Mouse (Mus musculus): ENCODE data around the gene Raf1. TPM values are rescaled to one million over a fixed set of nuclear protein-coding genes. Genes with fewer than 3 reads are reported as not detected.

Raf1 gene
- total and polyA plus RNA-seq, 3 experiments, result 79.3 to 80.7 TPM; not detected in 1

DNA sequence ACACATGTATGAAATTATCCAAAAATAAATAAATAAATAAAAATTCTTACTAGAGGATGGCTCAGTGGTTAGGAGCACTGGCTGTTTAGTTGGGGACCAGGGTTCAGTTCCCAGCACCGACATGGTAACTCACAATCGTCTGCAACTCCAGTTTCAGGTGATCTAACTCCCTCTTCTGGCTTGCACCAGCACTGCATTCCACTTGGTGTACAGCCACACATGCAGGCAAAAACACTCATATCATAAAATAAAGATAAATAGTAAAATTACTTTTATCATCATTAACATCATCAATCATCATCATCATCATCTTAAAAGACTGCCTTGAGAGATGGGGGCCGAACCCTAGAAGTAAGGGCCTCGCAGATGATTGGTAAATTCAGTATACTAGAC lies 75.1 kb downstream of the Raf1 start:
- H3K4me3 ChIP-seq (ENCODE audit: control insufficient read depth in 1 of 2, insufficient read depth in 1 of 2, low read depth in 2 of 2, low read length in 2 of 2), result peak overlapping the region; percentile 2 to 8; a peak in 1 of 4 replicates
- H3K4me1 ChIP-seq (ENCODE audit: control insufficient read depth in 1 of 2, insufficient read depth in 2 of 2, low read length in 2 of 2), result peaks cover 2 to 5% of the 10 kb centered on the region in 2 experiments; a peak in 3 of 4 replicates
- H3K27ac ChIP-seq (ENCODE audit: control insufficient read depth, low read depth, low read length), result no peak overlapping the region
- no peaks in the 10 kb centered on the region for H3K27me3 ChIP-seq (ENCODE audit: control insufficient read depth in 1 of 2, insufficient read depth in 2 of 2, low read length in 2 of 2)
- H3K79me2 ChIP-seq (ENCODE audit: control insufficient read depth, insufficient read depth, low read length, poor library complexity), result peaks cover 7% of the 10 kb centered on the region
- peaks cover 0 to 10% of the 10 kb centered on the region in 2 experiments; a peak in 2 of 4 replicates for H3K36me3 ChIP-seq (ENCODE audit: control insufficient read depth in 1 of 2, insufficient read depth in 2 of 2, low read length in 2 of 2)
- DNase-seq (ENCODE audit: low read depth, low spot score), result no peak
- H3K9ac ChIP-seq (ENCODE audit: control insufficient read depth, low read depth, low read length, poor library complexity, severe bottlenecking), result no peak overlapping the region; the same call in 1 of the 2 replicates
- peak; percentile 15 for TF ChIP-seq RAD21 (IDR thresholded peaks at IDR 0.05; ENCODE audit: low read depth, low read length)
- peak in 2 of 3 experiments; percentile 9 to 20; a peak in 1 of 6 replicates for TF ChIP-seq CTCF (IDR thresholded peaks at IDR 0.05 in 2 of 3, conservative IDR thresholded peaks at IDR 0.05 in 1 of 3; ENCODE audit: control insufficient read depth in 1 of 3, insufficient read depth in 1 of 3, low read depth in 2 of 3, low read length in 3 of 3, poor library complexity in 1 of 3, severe bottlenecking in 1 of 3)
- no peak for TF ChIP-seq CHD1 (IDR thresholded peaks at IDR 0.05; ENCODE audit: low read depth, low read length)
- 0 out of 2 replicates have a peak, but pooled peaks have one; percentile 24 for TF ChIP-seq E2F4 (IDR thresholded peaks at IDR 0.05; ENCODE audit: borderline replicate concordance, low read depth, low read length)
- H3K9me3 ChIP-seq (replicated peaks; ENCODE audit: insufficient read depth, low read length), result no peaks in the 10 kb centered on the region

DNA sequence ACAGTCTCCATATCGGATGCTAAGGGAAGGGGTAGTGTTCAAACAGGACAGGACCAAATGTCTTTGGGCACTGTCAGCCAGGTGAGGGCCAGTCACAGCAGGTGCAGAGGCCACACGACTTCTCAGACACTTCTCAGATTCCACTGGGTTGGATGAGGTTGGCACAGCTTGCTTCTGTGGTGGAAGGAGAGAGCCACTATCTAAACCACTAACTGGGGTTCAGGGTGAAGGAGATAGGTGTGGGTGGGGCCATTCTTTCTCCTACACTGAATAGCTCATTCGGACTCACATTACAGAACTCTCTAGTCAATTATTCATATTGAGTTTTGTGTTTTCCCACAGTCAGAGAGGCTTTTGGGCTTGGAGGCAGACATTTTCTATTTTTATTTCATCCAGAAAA lies 80.8 kb downstream of the Raf1 start:
- TF ChIP-seq EP300 (IDR thresholded peaks at IDR 0.05; ENCODE audit: low read depth in 1 of 2, low read length in 2 of 2), result 0 out of 4 replicates have a peak, but pooled peaks of 1 of the 2 experiments have one; percentile 9
- no peak for TF ChIP-seq KAT2A (conservative IDR thresholded peaks at IDR 0.05; ENCODE audit: low read depth, low read length)
- TF ChIP-seq TCF12 (IDR thresholded peaks at IDR 0.05; ENCODE audit: low read depth, low read length), result 0 out of 2 replicates have a peak, but pooled peaks have one; percentile 15
- peak; percentile 60; the same call in 1 of the 2 replicates for TF ChIP-seq RCOR1 (IDR thresholded peaks at IDR 0.05; ENCODE audit: low read depth, low read length)
- no peak for TF ChIP-seq RAD21 (IDR thresholded peaks at IDR 0.05; ENCODE audit: low read depth, low read length)
- H3K4me3 ChIP-seq (ENCODE audit: control insufficient read depth in 1 of 2, insufficient read depth in 1 of 2, low read depth in 2 of 2, low read length in 2 of 2), result no peak overlapping the region
- H3K4me1 ChIP-seq (ENCODE audit: control insufficient read depth in 1 of 2, insufficient read depth in 2 of 2, low read length in 2 of 2), result peaks cover 0 to 4% of the 10 kb centered on the region in 2 experiments; a peak in 1 of 4 replicates
- DNase-seq (ENCODE audit: low read depth, low spot score), result peak; percentile 37
- no peak overlapping the region for H3K27ac ChIP-seq (ENCODE audit: control insufficient read depth, low read depth, low read length)
- H3K36me3 ChIP-seq (ENCODE audit: control insufficient read depth in 1 of 2, insufficient read depth in 2 of 2, low read length in 2 of 2), result peaks cover 0 to 2% of the 10 kb centered on the region in 2 experiments; a peak in 1 of 4 replicates
- no peaks in the 10 kb centered on the region for H3K79me2 ChIP-seq (ENCODE audit: control insufficient read depth, insufficient read depth, low read length, poor library complexity)
- no peak overlapping the region for H3K9ac ChIP-seq (ENCODE audit: control insufficient read depth, low read depth, low read length, poor library complexity, severe bottlenecking)
- H3K9me3 ChIP-seq (replicated peaks; ENCODE audit: insufficient read depth, low read length), result no peaks in the 10 kb centered on the region
- H3K27me3 ChIP-seq (ENCODE audit: control insufficient read depth in 1 of 2, insufficient read depth in 2 of 2, low read length in 2 of 2), result no peaks in the 10 kb centered on the region

DNA sequence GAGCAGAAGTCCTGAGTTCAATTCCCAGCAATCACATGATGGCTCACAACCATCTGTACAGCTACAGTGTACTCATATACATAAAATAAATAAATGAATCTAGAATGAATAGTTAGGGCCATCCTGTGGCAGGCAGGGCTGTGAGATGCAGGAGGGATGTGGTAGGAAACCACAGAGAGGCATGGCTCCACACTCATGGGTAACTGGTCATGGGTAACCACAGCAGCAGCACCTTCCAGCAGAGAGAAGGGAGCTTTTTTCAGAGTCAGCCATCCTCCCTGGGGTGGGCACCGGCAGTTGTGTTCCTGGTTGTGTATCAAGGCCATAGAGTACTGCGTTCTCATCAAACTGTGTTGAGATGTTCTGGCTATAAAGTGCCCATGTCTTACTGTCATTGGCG lies 82.0 kb downstream of the Raf1 start:
- H3K4me1 ChIP-seq (ENCODE audit: control insufficient read depth in 1 of 2, insufficient read depth in 2 of 2, low read length in 2 of 2), result peaks cover 0 to 4% of the 10 kb centered on the region in 2 experiments; a peak in 1 of 4 replicates
- H3K27ac ChIP-seq (ENCODE audit: control insufficient read depth, low read depth, low read length), result no peak overlapping the region
- no peak for DNase-seq (ENCODE audit: low read depth, low spot score)
- TF ChIP-seq RCOR1 (IDR thresholded peaks at IDR 0.05; ENCODE audit: low read depth, low read length) (no peak), ZC3H11A (IDR thresholded peaks at IDR 0.05; ENCODE audit: low read depth, low read length) (no peak), NELFE (IDR thresholded peaks at IDR 0.05; ENCODE audit: low read depth, low read length) (no peak), NRF1 (IDR thresholded peaks at IDR 0.05; ENCODE audit: insufficient read depth, low read depth, low read length, poor library complexity, severe bottlenecking) (no peak), TAL1 (IDR thresholded peaks at IDR 0.05; ENCODE audit: low read length) (no peak), ETS1 (IDR thresholded peaks at IDR 0.05; ENCODE audit: low read depth, low read length) (no peak), ELF1 (IDR thresholded peaks at IDR 0.05; ENCODE audit: low read depth, low read length) (no peak), JUND (IDR thresholded peaks at IDR 0.05; ENCODE audit: low read depth, low read length) (no peak), GATA1 (IDR thresholded peaks at IDR 0.05; ENCODE audit: low read depth, low read length) (no peak), USF1 (IDR thresholded peaks at IDR 0.05; ENCODE audit: low read depth, low read length) (no peak), CTCF (IDR thresholded peaks at IDR 0.05 in 2 of 3, conservative IDR thresholded peaks at IDR 0.05 in 1 of 3; ENCODE audit: control insufficient read depth in 1 of 3, insufficient read depth in 1 of 3, low read depth in 2 of 3, low read length in 3 of 3, poor library complexity in 1 of 3, severe bottlenecking in 1 of 3) (no peak), MAFK (IDR thresholded peaks at IDR 0.05; ENCODE audit: borderline replicate concordance, low read depth, low read length) (no peak), MYC (IDR thresholded peaks at IDR 0.05; ENCODE audit: low read depth, low read length) (no peak), POLR2AphosphoS2 (IDR thresholded peaks at IDR 0.05; ENCODE audit: low read length) (no peak), HCFC1 (IDR thresholded peaks at IDR 0.05; ENCODE audit: low read depth, low read length) (no peak), ZMIZ1 (IDR thresholded peaks at IDR 0.05; ENCODE audit: low read depth, low read length) (no peak)
- H3K4me3 ChIP-seq (ENCODE audit: control insufficient read depth in 1 of 2, insufficient read depth in 1 of 2, low read depth in 2 of 2, low read length in 2 of 2), result no peak overlapping the region
- H3K27me3 ChIP-seq (ENCODE audit: control insufficient read depth in 1 of 2, insufficient read depth in 2 of 2, low read length in 2 of 2), result no peaks in the 10 kb centered on the region
- no peak overlapping the region for H3K9ac ChIP-seq (ENCODE audit: control insufficient read depth, low read depth, low read length, poor library complexity, severe bottlenecking)
- no peaks in the 10 kb centered on the region for H3K79me2 ChIP-seq (ENCODE audit: control insufficient read depth, insufficient read depth, low read length, poor library complexity)
- peaks cover 0 to 2% of the 10 kb centered on the region in 2 experiments; a peak in 1 of 4 replicates for H3K36me3 ChIP-seq (ENCODE audit: control insufficient read depth in 1 of 2, insufficient read depth in 2 of 2, low read length in 2 of 2)
- H3K9me3 ChIP-seq (replicated peaks; ENCODE audit: insufficient read depth, low read length), result no peaks in the 10 kb centered on the region

All from MEL (cell line).